Mouse (Mus musculus) lung, embryonic 15.5 days (tissue): ENCODE results near the gene Il1b. TPM values are rescaled to one million over a fixed set of nuclear protein-coding genes. Genes with fewer than 3 reads are reported as not detected.
A peak's percentile ranks its signal among the peaks of the same experiment; 100 is the strongest.

Source experiments
- ATAC-seq: fragments of 200-750 bp; cut with Nextera tagmentation; 2 replicates; pipeline ENCODE4 v1.8.0; 2017; ENCODE audit warnings: moderate number of reproducible peaks, borderline replicate concordance; ENCODE audit not compliant: low FRiP score, low TSS enrichment; ENCODE audit errors: extremely low read depth
- H3K27ac ChIP-seq: fragments of 300-500 bp; sonication (generic); 2 replicates; pipeline ENCODE4 v1.5.1; 2015; ENCODE audit warnings: moderate library complexity, mild to moderate bottlenecking, inconsistent platforms
- H3K27me3 ChIP-seq: fragments of 300-500 bp; sonication (generic); 2 replicates; pipeline ENCODE4 v1.6.1; 2015; ENCODE audit warnings: inconsistent platforms
- H3K36me3 ChIP-seq: fragments of 300-500 bp; sonication (generic); 2 replicates; pipeline ENCODE4 v1.6.1; 2015; ENCODE audit warnings: inconsistent platforms
- H3K4me1 ChIP-seq: fragments of 300-500 bp; sonication (generic); 2 replicates; pipeline ENCODE4 v1.6.1; 2015; ENCODE audit warnings: inconsistent platforms
- H3K4me2 ChIP-seq: fragments of 300-500 bp; sonication (generic); 2 replicates; pipeline ENCODE4 v1.6.1; 2015; ENCODE audit warnings: inconsistent platforms, mild to moderate bottlenecking, moderate library complexity
- H3K4me3 ChIP-seq: fragments of 300-500 bp; sonication (generic); 2 replicates; pipeline ENCODE4 v1.5.1; 2015; ENCODE audit warnings: mild to moderate bottlenecking, inconsistent platforms
- H3K9ac ChIP-seq: fragments of 300-500 bp; sonication (generic); 2 replicates; pipeline ENCODE4 v1.6.1; 2015; ENCODE audit warnings: inconsistent platforms
- H3K9me3 ChIP-seq: fragments of 300-500 bp; sonication (generic); 2 replicates; pipeline ENCODE4 v1.6.1; 2016; ENCODE audit warnings: inconsistent platforms
- WGBS: fragments of 180-500 bp; shearing (Covaris S2); methylation state at CpG from one replicate; pipeline ENCODE4 v1.1.7; 2015; 5-methylcytosine and 5-hydroxymethylcytosine counted together
- polyA plus RNA-seq: library from polyadenylated mRNA; unstranded; fragments of >200 nt; fragmentation: Nextera tagmentation; extraction: Ambion mirVana; gene quantifications from 2 replicates; pipeline ENCODE4 v1.2.1, GENCODE M21; 2015

Gene Il1b
- polyA plus RNA-seq = not detected in 2 replicates

DNA sequence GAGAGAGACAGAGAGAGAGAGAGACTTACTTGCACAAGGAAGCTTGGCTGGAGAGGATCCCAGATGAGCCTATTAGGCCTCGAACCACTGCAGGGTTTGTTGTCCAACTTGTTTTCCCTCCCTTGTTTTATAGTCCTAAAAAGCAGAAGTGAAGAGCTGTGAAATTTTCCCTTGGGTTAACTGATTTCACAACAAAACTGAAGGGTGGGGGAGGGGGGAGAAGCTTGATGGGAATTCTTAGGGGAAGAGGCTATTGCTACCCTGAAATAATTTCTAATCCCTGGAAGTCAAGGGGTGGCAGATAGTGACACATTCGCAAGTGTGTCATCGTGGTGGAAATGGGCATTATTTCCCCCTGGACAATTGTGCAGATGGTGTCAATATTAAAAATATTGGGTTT lies at the start of gene Il1b:
Gene Il1b, minus strand, starts transcription at position 101 of the 400 bp plus-strand sequence.
- Histone ChIP-seq H3K4me2 (no peak within 1 kb of the TSS), H3K9ac (no peak within 1 kb of the TSS), H3K4me3 (no peak within 1 kb of the TSS), H3K27me3 (no peaks in the 10 kb centered on the region), H3K4me1 (no peaks in the 10 kb centered on the region), H3K36me3 (no peaks in the 10 kb centered on the region), H3K27ac (no peak within 1 kb of the TSS), H3K9me3 (no peaks in the 10 kb centered on the region)
- no peak for ATAC-seq
- WGBS = 77% methylated on average over 3 of the region's 3 CpGs

DNA sequence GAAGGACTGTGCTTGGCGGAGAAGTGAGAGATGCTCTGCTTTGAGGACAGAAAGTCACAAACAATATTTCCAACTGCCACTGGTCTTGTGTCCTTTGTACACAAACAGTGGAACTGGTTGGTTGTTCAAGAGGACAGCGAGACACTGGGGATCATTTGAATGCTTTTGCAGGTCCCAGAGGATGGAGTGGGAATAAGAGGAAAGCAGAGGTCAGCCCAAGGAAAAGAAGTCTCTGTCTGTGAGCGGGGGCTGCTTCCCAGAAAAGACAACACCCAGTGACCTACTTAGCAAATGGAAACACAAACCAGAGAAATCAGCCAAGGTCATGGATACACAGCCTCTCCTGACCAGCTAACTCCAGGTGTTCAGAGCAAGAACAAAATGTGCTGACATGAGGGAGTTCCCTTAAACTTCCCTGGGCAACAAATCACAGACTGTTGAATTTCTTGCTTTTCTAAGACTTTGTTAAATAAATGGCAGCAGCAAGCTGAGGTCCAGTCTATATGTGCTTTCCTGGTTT lies 48.5 kb upstream of the Il1b start:
- Histone ChIP-seq H3K9ac (no peak overlapping the region), H3K27ac (no peak overlapping the region), H3K9me3 (no peaks in the 10 kb centered on the region), H3K36me3 (no peaks in the 10 kb centered on the region), H3K4me2 (no peak overlapping the region), H3K4me1 (no peaks in the 10 kb centered on the region), H3K4me3 (no peak overlapping the region), H3K27me3 (no peaks in the 10 kb centered on the region)
- no peak for ATAC-seq
- 81% methylated on average over 3 of the region's 3 CpGs for WGBS

DNA sequence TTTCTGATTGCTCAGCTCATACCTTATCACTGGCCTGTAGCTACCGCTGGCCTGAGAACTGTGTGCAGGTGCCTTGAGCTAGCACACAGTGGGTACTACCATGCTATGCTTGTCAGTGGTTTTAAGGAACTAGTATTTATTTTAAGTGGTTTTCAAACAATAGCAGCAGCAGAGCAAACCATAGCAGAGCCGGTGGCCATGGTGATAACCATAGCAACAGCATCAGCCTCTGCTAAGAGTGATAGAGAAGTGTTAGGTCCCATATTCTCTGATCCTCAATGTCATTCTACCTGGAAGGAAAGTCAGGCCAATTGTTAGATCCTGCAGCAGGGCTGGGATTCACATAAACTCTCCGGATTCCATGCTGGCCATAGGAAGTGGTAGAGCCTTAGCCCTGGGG lies 43.7 kb upstream of the Il1b start:
- no peak overlapping the region for H3K4me2 ChIP-seq
- no peaks in the 10 kb centered on the region for H3K9me3 ChIP-seq
- no peak overlapping the region for H3K27ac ChIP-seq
- H3K36me3 ChIP-seq = no peaks in the 10 kb centered on the region
- no peaks in the 10 kb centered on the region for H3K4me1 ChIP-seq
- H3K27me3 ChIP-seq = no peaks in the 10 kb centered on the region
- no peak overlapping the region for H3K4me3 ChIP-seq
- no peak overlapping the region for H3K9ac ChIP-seq
- WGBS = 75% methylated on average over 3 of the region's 3 CpGs
- no peak for ATAC-seq

GRCm38 (mm10) chr2:129413488-129413887 lies 42.5 kb upstream of the Il1b start:
- Histone ChIP-seq H3K9ac (no peak overlapping the region), H3K4me2 (no peak overlapping the region), H3K27me3 (no peaks in the 10 kb centered on the region), H3K27ac (no peak overlapping the region), H3K36me3 (no peaks in the 10 kb centered on the region), H3K9me3 (no peaks in the 10 kb centered on the region), H3K4me1 (no peaks in the 10 kb centered on the region), H3K4me3 (no peak overlapping the region)
- no peak for ATAC-seq
- WGBS = 44% methylated on average over 6 of the region's 6 CpGs

DNA sequence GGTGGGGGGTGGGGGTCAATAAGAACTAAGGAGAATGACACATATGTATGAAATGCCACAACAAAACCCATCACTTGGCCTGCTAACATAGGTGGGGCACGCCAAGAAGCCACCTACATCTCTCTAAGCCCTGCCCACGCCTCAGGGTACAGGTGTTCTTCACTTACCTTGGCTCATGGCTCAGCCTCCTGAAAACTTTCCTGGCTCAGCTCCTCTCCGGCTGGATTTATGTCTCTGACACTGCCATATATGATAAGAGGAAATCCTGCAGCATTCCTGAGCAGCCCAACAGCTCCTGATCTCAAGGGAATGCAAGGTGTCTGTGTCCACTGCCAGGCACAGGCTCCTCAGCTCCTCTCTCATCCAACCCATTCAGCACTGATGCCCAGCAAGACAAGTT lies 40.7 kb upstream of the Il1b start:
- Histone ChIP-seq H3K27me3 (no peaks in the 10 kb centered on the region), H3K9ac (no peak overlapping the region), H3K36me3 (no peaks in the 10 kb centered on the region), H3K4me3 (no peak overlapping the region), H3K9me3 (no peaks in the 10 kb centered on the region), H3K4me2 (no peak overlapping the region), H3K4me1 (no peaks in the 10 kb centered on the region), H3K27ac (no peak overlapping the region)
- ATAC-seq = no peak
- WGBS = 55% methylated on average over 3 of the region's 3 CpGs

DNA sequence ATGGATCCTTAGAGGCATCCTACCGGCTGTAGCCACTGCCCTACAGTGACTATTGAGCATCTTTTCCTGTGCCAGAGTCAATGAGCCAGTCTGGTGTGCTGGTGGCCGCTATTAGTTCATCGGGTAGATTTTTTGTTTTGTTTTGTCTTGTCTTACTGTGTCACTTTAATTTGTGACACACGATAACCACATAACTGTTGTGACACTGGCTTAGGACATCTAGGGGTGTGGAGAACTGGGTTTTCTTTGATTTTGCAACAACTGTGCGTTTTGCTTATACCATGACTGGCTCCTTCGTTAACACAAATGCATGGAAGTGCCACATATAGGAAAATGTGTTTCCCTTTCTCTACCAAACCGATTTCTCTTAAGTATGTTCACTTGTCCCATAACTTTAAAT lies 39.4 kb upstream of the Il1b start:
- H3K27me3 ChIP-seq = no peaks in the 10 kb centered on the region
- 87% methylated on average over 7 of the region's 7 CpGs for WGBS
- no peak for ATAC-seq

DNA sequence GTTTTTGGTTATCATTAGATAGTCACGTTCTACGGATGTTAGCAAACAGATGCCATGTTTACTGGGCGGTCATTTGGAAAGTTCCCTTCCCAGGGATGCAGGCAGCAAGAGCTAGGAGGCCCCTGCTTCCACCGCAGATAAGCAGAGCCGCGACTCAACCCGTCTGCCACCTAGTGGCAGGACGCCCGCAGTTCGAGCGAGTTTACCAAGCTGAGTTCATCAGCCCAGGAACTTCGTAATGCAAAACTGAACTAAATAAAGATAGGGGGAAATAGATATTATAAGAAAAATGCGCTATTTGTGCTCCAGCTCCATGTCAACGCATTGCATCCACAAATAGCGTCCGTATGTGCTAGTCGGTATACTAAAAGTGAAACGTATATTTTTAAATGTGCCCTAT lies 37.5 kb upstream of the Il1b start:
- no peak overlapping the region for H3K27ac ChIP-seq
- ATAC-seq = peak; percentile 46; the same call in 1 of the 2 replicates
- no peaks in the 10 kb centered on the region for H3K36me3 ChIP-seq
- no peak overlapping the region for H3K9ac ChIP-seq
- H3K4me3 ChIP-seq = no peak overlapping the region
- H3K9me3 ChIP-seq = no peaks in the 10 kb centered on the region
- H3K27me3 ChIP-seq = no peaks in the 10 kb centered on the region
- no peaks in the 10 kb centered on the region for H3K4me1 ChIP-seq
- WGBS = 17% methylated on average over 18 of the region's 18 CpGs
- H3K4me2 ChIP-seq = no peak overlapping the region

More for the DNA sequence above, 39.4 kb upstream of the Il1b start:
- H3K27ac ChIP-seq = no peak overlapping the region
- no peak overlapping the region for H3K4me3 ChIP-seq
- no peaks in the 10 kb centered on the region for H3K4me1 ChIP-seq
- no peak overlapping the region for H3K4me2 ChIP-seq
- H3K9me3 ChIP-seq = no peaks in the 10 kb centered on the region
- H3K9ac ChIP-seq = no peak overlapping the region
- no peaks in the 10 kb centered on the region for H3K36me3 ChIP-seq

- H3K4me1 ChIP-seq = no peaks in the 10 kb centered on the region
- H3K4me2 ChIP-seq = no peak overlapping the region
- no peak overlapping the region for H3K9ac ChIP-seq
- no peaks in the 10 kb centered on the region for H3K36me3 ChIP-seq
- no peak for ATAC-seq
- 89% methylated on average over 13 of the region's 13 CpGs for WGBS
- no peaks in the 10 kb centered on the region for H3K9me3 ChIP-seq
- H3K27me3 ChIP-seq = no peaks in the 10 kb centered on the region
- no peak overlapping the region for H3K4me3 ChIP-seq
- H3K27ac ChIP-seq = no peak overlapping the region
Measured at GRCm38 (mm10) chr2:129407596-129407995, 36.7 kb upstream of the Il1b start.

DNA sequence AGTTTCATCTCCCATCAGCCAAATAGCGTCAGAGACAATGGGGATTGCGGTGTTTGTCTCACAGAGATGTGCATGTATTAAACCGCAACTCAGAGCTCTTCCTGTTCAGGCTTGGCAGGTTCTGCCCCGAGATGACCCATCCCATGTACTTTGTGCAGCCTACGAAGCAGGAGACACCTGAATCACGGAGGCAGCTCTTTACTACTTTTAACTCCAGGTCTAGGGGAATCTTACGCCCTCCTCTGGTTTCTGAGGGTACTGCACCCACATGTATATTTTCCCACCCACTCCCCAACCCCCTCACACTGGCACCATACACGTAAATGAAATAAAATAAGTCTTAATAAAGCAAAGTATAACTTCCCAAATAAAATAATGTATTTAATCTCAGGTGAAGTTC lies 35.6 kb upstream of the Il1b start:
- H3K4me1 ChIP-seq = no peaks in the 10 kb centered on the region
- 84% methylated on average over 8 of the region's 8 CpGs for WGBS
- ATAC-seq = no peak
- no peak overlapping the region for H3K27ac ChIP-seq
- H3K4me3 ChIP-seq = no peak overlapping the region
- H3K9me3 ChIP-seq = no peaks in the 10 kb centered on the region
- no peaks in the 10 kb centered on the region for H3K27me3 ChIP-seq
- H3K36me3 ChIP-seq = no peaks in the 10 kb centered on the region
- no peak overlapping the region for H3K9ac ChIP-seq
- no peak overlapping the region for H3K4me2 ChIP-seq

DNA sequence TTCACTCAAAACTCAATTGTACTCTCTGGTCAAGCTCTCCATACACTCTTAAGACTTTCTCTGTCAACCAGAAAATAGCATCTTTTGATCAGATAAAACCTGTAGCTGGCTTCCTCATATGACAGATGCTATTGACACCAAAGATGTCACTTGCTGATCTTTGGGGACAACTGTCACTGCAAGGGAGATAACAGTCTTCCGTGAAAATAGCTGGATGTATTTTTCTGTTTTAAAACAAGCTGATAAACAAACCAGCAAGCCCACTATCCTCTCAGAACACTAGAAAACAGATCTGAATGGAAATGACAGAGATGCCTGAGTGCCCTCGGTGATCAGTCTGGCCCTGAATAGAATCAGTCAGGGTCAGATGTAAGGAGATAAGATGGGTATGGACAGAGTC lies 32.8 kb upstream of the Il1b start:
- Histone ChIP-seq H3K9ac (no peak overlapping the region), H3K27ac (no peak overlapping the region), H3K4me1 (no peaks in the 10 kb centered on the region), H3K36me3 (no peaks in the 10 kb centered on the region), H3K4me2 (no peak overlapping the region), H3K27me3 (no peaks in the 10 kb centered on the region), H3K9me3 (no peaks in the 10 kb centered on the region), H3K4me3 (no peak overlapping the region)
- ATAC-seq = no peak
- 77% methylated on average over 2 of the region's 2 CpGs for WGBS

DNA sequence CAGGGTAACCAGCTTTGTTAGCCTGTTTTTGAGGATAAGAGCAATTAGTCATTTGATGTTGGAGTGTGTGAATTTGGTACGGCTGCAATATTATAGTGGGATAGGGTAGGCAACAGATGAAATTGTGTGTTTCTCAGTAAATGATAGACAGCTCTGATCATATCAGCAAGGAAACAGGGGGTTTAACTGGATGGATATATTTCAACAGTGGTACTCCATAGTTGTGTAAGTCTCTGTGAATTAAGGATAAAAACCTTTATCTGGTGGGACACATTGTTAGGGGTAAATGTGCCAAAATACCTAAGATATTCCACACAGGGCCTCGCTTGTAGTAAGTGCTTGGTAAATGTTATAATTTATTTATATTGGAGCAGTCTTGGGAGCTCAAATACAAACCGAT lies 31.4 kb upstream of the Il1b start:
- H3K4me2 ChIP-seq = no peak overlapping the region
- no peak for ATAC-seq
- no peak overlapping the region for H3K9ac ChIP-seq
- WGBS = 64% methylated on average over 3 of the region's 3 CpGs
- no peaks in the 10 kb centered on the region for H3K9me3 ChIP-seq
- no peaks in the 10 kb centered on the region for H3K36me3 ChIP-seq
- no peak overlapping the region for H3K27ac ChIP-seq
- no peaks in the 10 kb centered on the region for H3K4me1 ChIP-seq
- no peak overlapping the region for H3K4me3 ChIP-seq
- H3K27me3 ChIP-seq = no peaks in the 10 kb centered on the region

GRCm38 (mm10) chr2:129401803-129402202 lies 30.9 kb upstream of the Il1b start:
- Histone ChIP-seq H3K9me3 (no peaks in the 10 kb centered on the region), H3K36me3 (no peaks in the 10 kb centered on the region), H3K27ac (no peak overlapping the region), H3K4me3 (no peak overlapping the region), H3K9ac (no peak overlapping the region), H3K27me3 (no peaks in the 10 kb centered on the region), H3K4me2 (no peak overlapping the region), H3K4me1 (no peaks in the 10 kb centered on the region)
- WGBS = 84% methylated on average over 5 of the region's 5 CpGs
- no peak for ATAC-seq

DNA sequence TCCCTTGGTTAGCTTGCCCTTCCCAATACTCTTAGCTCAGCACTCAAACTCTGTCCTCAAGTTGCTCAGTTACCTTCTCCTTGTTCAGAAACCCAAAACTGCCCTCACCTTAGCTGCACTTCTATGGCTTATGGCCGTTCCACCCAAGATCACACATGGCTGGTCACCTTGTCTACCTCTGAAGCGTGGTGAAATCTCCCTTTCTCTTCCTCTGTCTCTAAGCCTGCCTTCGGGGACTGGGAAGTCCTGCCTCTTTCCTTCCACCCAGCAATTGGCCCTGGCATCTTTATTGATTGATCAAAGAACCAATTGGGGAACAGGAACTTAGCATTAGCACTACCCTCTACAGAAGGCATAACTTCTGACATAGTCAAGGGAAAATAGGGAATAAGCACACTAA lies 27.2 kb upstream of the Il1b start:
- Histone ChIP-seq H3K27ac (no peak overlapping the region), H3K4me3 (no peak overlapping the region), H3K9ac (no peak overlapping the region), H3K4me2 (no peak overlapping the region), H3K9me3 (no peaks in the 10 kb centered on the region), H3K4me1 (no peaks in the 10 kb centered on the region), H3K36me3 (no peaks in the 10 kb centered on the region), H3K27me3 (no peaks in the 10 kb centered on the region)
- no peak for ATAC-seq
- 68% methylated on average over 3 of the region's 3 CpGs for WGBS
